In the genomic region with DNA sequence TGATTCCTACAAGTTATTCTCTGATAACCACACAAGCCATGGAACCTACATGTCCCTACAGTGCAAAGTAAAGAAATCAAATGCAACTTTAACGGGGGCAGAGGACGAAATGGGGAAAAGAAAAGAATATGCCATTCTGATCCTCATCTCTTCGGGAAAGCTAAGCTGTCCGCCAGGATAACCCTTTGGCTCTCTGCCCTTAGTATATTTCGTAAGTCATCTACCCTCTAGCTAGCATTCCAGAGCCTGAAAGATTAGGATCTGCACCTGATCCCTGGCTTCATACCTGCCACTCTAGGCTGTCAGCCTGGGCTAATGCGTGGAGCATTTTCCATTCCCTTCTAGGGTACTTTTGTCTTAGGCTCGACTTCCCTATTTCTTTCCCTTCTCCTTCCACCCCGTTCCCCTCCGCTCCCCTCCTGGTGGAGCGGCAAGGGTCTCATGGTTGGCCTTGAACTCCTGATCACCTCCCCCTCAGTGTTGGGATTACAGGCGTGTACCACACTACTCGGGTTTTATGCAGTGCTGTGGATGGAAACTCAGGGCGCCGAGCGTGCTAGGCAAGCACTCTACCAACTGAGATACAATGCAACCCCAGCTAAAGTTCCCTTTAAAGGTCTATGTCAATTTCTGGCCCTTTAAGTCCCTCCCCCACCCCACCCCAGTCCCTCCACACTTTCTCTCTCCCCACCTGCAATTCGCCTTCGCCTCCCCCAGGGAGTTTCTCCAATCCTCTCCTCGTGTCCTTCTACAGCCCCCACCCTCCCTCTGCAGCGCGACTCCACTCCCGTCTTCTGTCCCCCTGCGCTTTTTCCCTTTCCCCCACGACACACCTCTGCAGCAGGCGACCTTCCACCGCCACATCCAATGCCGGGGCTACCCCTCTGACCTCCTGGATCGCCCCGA, we compare ENCODE assay signal across 7 mouse cellular contexts. TPM values are rescaled to one million over a fixed set of nuclear protein-coding genes. Genes with fewer than 3 reads are reported as not detected.
DNase-seq lines count a peak whose midpoint lies in the region; ATAC-seq and TF ChIP-seq lines count a peak whose summit lies in the region.

No protein-coding gene starts in this region.

- no peaks in the 10 kb centered on the region for H3K27me3 ChIP-seq in heart, embryonic 14.5 days (ENCODE audit: control insufficient read depth, insufficient read depth, low read length)
- no peaks in the 10 kb centered on the region for H3K27me3 ChIP-seq in limb, embryonic 12.5 days

- H3K27ac ChIP-seq in bone marrow macrophage, adult 2 months (ENCODE audit: insufficient read depth, low read depth, low read length) = peak overlapping the region; percentile 56
- peak overlapping the region in 1 of 2 experiments; percentile 70; a peak in 2 of 4 replicates for H3K27ac ChIP-seq in heart, embryonic 14.5 days (replicated peaks in 1 of 2; ENCODE audit: control insufficient read depth in 1 of 2, insufficient read depth in 1 of 2, low read depth in 2 of 2, low read length in 2 of 2)
- H3K27ac ChIP-seq in limb, embryonic 12.5 days = peak overlapping the region; percentile 72; the same call in 1 of the 2 replicates

- no peak for TF ChIP-seq POLR2A in lung, adult 2 months (IDR thresholded peaks at IDR 0.05; ENCODE audit: borderline replicate concordance, extremely low read depth, low read depth, low read length)
- TF ChIP-seq POLR2A in bone marrow macrophage, adult 2 months (IDR thresholded peaks at IDR 0.05; ENCODE audit: borderline replicate concordance, low read depth, low read length) = no peak

- WGBS in lung, adult 2 months = 7% methylated on average over 28 of the region's 28 CpGs
- 9% methylated on average over 28 of the region's 28 CpGs for WGBS in heart, embryonic 14.5 days
- 15% methylated on average over 28 of the region's 28 CpGs for WGBS in limb, embryonic 12.5 days

- DNase-seq in lung, adult 2 months = peak; percentile 44
- no peak for DNase-seq in lung, postnatal 14 days
- DNase-seq in naive thymus-derived CD4-positive, alpha-beta T cell, adult 2 months (ENCODE audit: low read depth) = peak; percentile 54
- no peak for DNase-seq in layer of hippocampus, adult 9-10 months (ENCODE audit: low spot score)

- H3K4me2 ChIP-seq in heart, embryonic 14.5 days (ENCODE audit: low read length) = peak overlapping the region; percentile 95
- H3K4me2 ChIP-seq in limb, embryonic 12.5 days = peak overlapping the region; percentile 83

- peak overlapping the region; percentile 77 for H3K9ac ChIP-seq in heart, embryonic 14.5 days (ENCODE audit: low read length)
- peak overlapping the region; percentile 69 for H3K9ac ChIP-seq in limb, embryonic 12.5 days (replicated peaks)

- H3K4me3 ChIP-seq in lung, adult 2 months (replicated peaks; ENCODE audit: extremely low read depth, low read depth, low read length) = peak overlapping the region; percentile 69
- H3K4me3 ChIP-seq in bone marrow macrophage, adult 2 months (ENCODE audit: insufficient read depth, low read length) = peak overlapping the region; percentile 68
- H3K4me3 ChIP-seq in heart, embryonic 14.5 days (ENCODE audit: control insufficient read depth in 1 of 2, insufficient read depth in 1 of 2, low read depth in 1 of 2, low read length in 2 of 2) = peak overlapping the region; percentile 71 to 76
- peak overlapping the region; percentile 69 for H3K4me3 ChIP-seq in limb, embryonic 12.5 days (replicated peaks)

- peaks cover 3% of the 10 kb centered on the region; the same call in 1 of the 2 replicates for H3K4me1 ChIP-seq in lung, adult 2 months (ENCODE audit: control insufficient read depth, insufficient read depth, low read length)
- H3K4me1 ChIP-seq in bone marrow macrophage, adult 2 months (ENCODE audit: control insufficient read depth, insufficient read depth, low read length) = peaks cover 18% of the 10 kb centered on the region
- H3K4me1 ChIP-seq in heart, embryonic 14.5 days (ENCODE audit: control insufficient read depth in 2 of 2, insufficient read depth in 2 of 2, low read length in 2 of 2) = peaks cover 4 to 11% of the 10 kb centered on the region in 2 experiments
- peaks cover 13% of the 10 kb centered on the region for H3K4me1 ChIP-seq in limb, embryonic 12.5 days (replicated peaks)

- no peaks in the 10 kb centered on the region for H3K9me3 ChIP-seq in heart, embryonic 14.5 days (ENCODE audit: control insufficient read depth, low read length)
- H3K9me3 ChIP-seq in limb, embryonic 12.5 days = no peaks in the 10 kb centered on the region

- TF ChIP-seq CTCF in lung, adult 2 months (IDR thresholded peaks at IDR 0.05; ENCODE audit: insufficient read depth, low read length) = no peak
- no peak for TF ChIP-seq CTCF in bone marrow macrophage, adult 2 months (IDR thresholded peaks at IDR 0.05; ENCODE audit: low read depth, low read length)

- H3K36me3 ChIP-seq in heart, embryonic 14.5 days (ENCODE audit: control insufficient read depth, insufficient read depth, low read length) = no peaks in the 10 kb centered on the region
- H3K36me3 ChIP-seq in limb, embryonic 12.5 days = 0 out of 2 replicates have a peak, but pooled peaks cover 10% of the 10 kb centered on the region

- ATAC-seq in heart, embryonic 14.5 days (ENCODE audit: insufficient number of reproducible peaks, insufficient read depth, low FRiP score, low read depth) = no peak
- ATAC-seq in limb, embryonic 12.5 days (ENCODE audit: insufficient number of reproducible peaks, insufficient read depth, low FRiP score, low TSS enrichment, low read depth) = no peak

RNA-seq across cellular contexts. Expression of gene Agfg2, which starts 0.9 kb away (rescaled TPM):
- polyA plus RNA-seq in lung, adult 2 months (2012; rRNA removed) = 22.4 and 24.3 TPM in 2 replicates
- 18.1 and 22.5 TPM in 2 replicates for polyA plus RNA-seq in bone marrow macrophage, adult 2 months (2012; ENCODE audit: insufficient read depth, insufficient read length, missing spikeins)
- polyA plus RNA-seq in heart, embryonic 14.5 days (2014; fragmentation: Nextera tagmentation; extraction: Ambion mirVana) = 10.7 and 12.1 TPM in 2 replicates
- polyA plus RNA-seq in limb, embryonic 12.5 days (2016; fragmentation: Nextera tagmentation; extraction: Ambion mirVana) = 22.8 and 23.1 TPM in 2 replicates

RNA-seq across cellular contexts. Expression of gene Irs3, which starts 38.1 kb away (rescaled TPM):
- 3.6 and 4.4 TPM in 2 replicates for polyA plus RNA-seq in lung, adult 2 months (2012; rRNA removed)
- not detected in 2 replicates for polyA plus RNA-seq in bone marrow macrophage, adult 2 months (2012; ENCODE audit: insufficient read depth, insufficient read length, missing spikeins)
- 0.11 TPM in 2 replicates for polyA plus RNA-seq in heart, embryonic 14.5 days (2014; fragmentation: Nextera tagmentation; extraction: Ambion mirVana)
- 0.20 and 0.64 TPM in 2 replicates for polyA plus RNA-seq in limb, embryonic 12.5 days (2016; fragmentation: Nextera tagmentation; extraction: Ambion mirVana)

RNA-seq across cellular contexts. Expression of gene Sap25, which starts 42.5 kb away (rescaled TPM):
- polyA plus RNA-seq in lung, adult 2 months (2012; rRNA removed) = 150 and 162 TPM in 2 replicates
- 107 and 128 TPM in 2 replicates for polyA plus RNA-seq in bone marrow macrophage, adult 2 months (2012; ENCODE audit: insufficient read depth, insufficient read length, missing spikeins)
- 4.3 and 4.6 TPM in 2 replicates for polyA plus RNA-seq in heart, embryonic 14.5 days (2014; fragmentation: Nextera tagmentation; extraction: Ambion mirVana)
- 8.0 and 9.7 TPM in 2 replicates for polyA plus RNA-seq in limb, embryonic 12.5 days (2016; fragmentation: Nextera tagmentation; extraction: Ambion mirVana)

RNA-seq across cellular contexts. Expression of gene Gm20605, which starts 54.7 kb away (rescaled TPM):
- 63.8 and 65.2 TPM in 2 replicates for polyA plus RNA-seq in lung, adult 2 months (2012; rRNA removed)
- 37.5 and 42.1 TPM in 2 replicates for polyA plus RNA-seq in bone marrow macrophage, adult 2 months (2012; ENCODE audit: insufficient read depth, insufficient read length, missing spikeins)
- polyA plus RNA-seq in heart, embryonic 14.5 days (2014; fragmentation: Nextera tagmentation; extraction: Ambion mirVana) = 5.2 and 5.6 TPM in 2 replicates
- polyA plus RNA-seq in limb, embryonic 12.5 days (2016; fragmentation: Nextera tagmentation; extraction: Ambion mirVana) = 8.4 and 9.7 TPM in 2 replicates

RNA-seq across cellular contexts. Expression of gene Lrch4, which starts 54.7 kb away (rescaled TPM):
- 79.4 and 105 TPM in 2 replicates for polyA plus RNA-seq in lung, adult 2 months (2012; rRNA removed)
- 209 and 221 TPM in 2 replicates for polyA plus RNA-seq in bone marrow macrophage, adult 2 months (2012; ENCODE audit: insufficient read depth, insufficient read length, missing spikeins)
- polyA plus RNA-seq in heart, embryonic 14.5 days (2014; fragmentation: Nextera tagmentation; extraction: Ambion mirVana) = 22.7 and 23.9 TPM in 2 replicates
- 36.0 and 37.6 TPM in 2 replicates for polyA plus RNA-seq in limb, embryonic 12.5 days (2016; fragmentation: Nextera tagmentation; extraction: Ambion mirVana)

Comparison
In these comparisons a context has a peak if more than half of its experiments do, and no peak if none do; other contexts are left out.
1. DNase-seq: peak in lung, adult 2 months (single experiment) and naive thymus-derived CD4-positive, alpha-beta T cell, adult 2 months (single experiment); none in lung, postnatal 14 days (single experiment) and layer of hippocampus, adult 9-10 months (single experiment).
2. RNA of gene Sap25, which starts 42.5 kb away (polyA plus RNA-seq): 150 to 162 TPM in lung, adult 2 months and 107 to 128 TPM in bone marrow macrophage, adult 2 months; 8.0 to 9.7 TPM in limb, embryonic 12.5 days and 4.3 to 4.6 TPM in heart, embryonic 14.5 days; every median in the first group is over 10 times any median in the second.
3. Peak in every context shown above with its lines, with median percentiles within 50 percentile points of each other: H3K4me3 ChIP-seq.